Mouse (Mus musculus) midbrain, postnatal 0 days (tissue): ENCODE results near the gene Pros1. TPM values are rescaled to one million over a fixed set of nuclear protein-coding genes. Genes with fewer than 3 reads are reported as not detected.

ENCODE experiments used
- ATAC-seq: fragments of 200-750 bp; cut with Nextera tagmentation; 2 replicates; pipeline ENCODE4 v1.8.0; 2017; ENCODE audit warnings: moderate number of reproducible peaks, mild to moderate bottlenecking, moderate TSS enrichment, moderate library complexity; ENCODE audit not compliant: low FRiP score
- DNase-seq: peaks from one replicate; pipeline ENCODE4 v3.0.0-alpha.2; 2015; ENCODE audit warnings: low spot score
- H3K27ac ChIP-seq: fragments of 300-500 bp; sonication (generic); 2 replicates; pipeline ENCODE4 v1.5.1; 2014; ENCODE audit warnings: low read depth, mild to moderate bottlenecking, low read length, mixed read lengths
- H3K27me3 ChIP-seq: fragments of 300-500 bp; sonication (generic); 2 replicates; pipeline ENCODE4 v1.6.1; 2014; ENCODE audit warnings: low read length, control low read depth, mixed read lengths; ENCODE audit not compliant: insufficient read depth
- H3K36me3 ChIP-seq: fragments of 300-500 bp; sonication (generic); 2 replicates; pipeline ENCODE4 v1.6.1; 2014; ENCODE audit warnings: low read length, control low read depth, mixed read lengths; ENCODE audit not compliant: insufficient read depth
- H3K4me1 ChIP-seq: fragments of 300-500 bp; sonication (generic); 2 replicates; pipeline ENCODE4 v1.6.1; 2014; ENCODE audit warnings: mild to moderate bottlenecking, control low read depth, antibody characterized with exemption, low read length, mixed read lengths; ENCODE audit not compliant: insufficient read depth
- H3K4me2 ChIP-seq: fragments of 300-500 bp; sonication (generic); 2 replicates; pipeline ENCODE4 v1.6.1; 2014; ENCODE audit warnings: low read depth, mild to moderate bottlenecking, low read length, mixed read lengths; ENCODE audit not compliant: poor library complexity, severe bottlenecking
- H3K4me3 ChIP-seq: fragments of 300-500 bp; sonication (generic); 2 replicates; pipeline ENCODE4 v1.5.1; 2014; ENCODE audit warnings: low read depth, mild to moderate bottlenecking, low read length, moderate library complexity
- H3K9ac ChIP-seq: fragments of 300-500 bp; sonication (generic); replicated peaks from 2 replicates; pipeline ENCODE4 v1.6.1; 2014; ENCODE audit warnings: mild to moderate bottlenecking, low read length, moderate library complexity, mixed read lengths; ENCODE audit not compliant: poor library complexity, severe bottlenecking
- H3K9me3 ChIP-seq: fragments of 300-500 bp; sonication (generic); 2 replicates; pipeline ENCODE4 v1.6.1; 2016; ENCODE audit warnings: low read length, control low read depth
- CTCF ChIP-seq: IDR thresholded peaks from 2 replicates; pipeline ENCODE4 v1.5.1; 2016; ENCODE audit warnings: antibody characterized with exemption, mild to moderate bottlenecking
- WGBS: fragments of 180-500 bp; shearing (Covaris S2); extraction: QIAGEN DNeasy Blood & Tissue Kit; methylation state at CpG from one replicate; pipeline ENCODE4 v1.1.7; 2014; 5-methylcytosine and 5-hydroxymethylcytosine counted together
- polyA plus RNA-seq: library from polyadenylated mRNA; unstranded; fragments of >200 nt; fragmentation: Nextera tagmentation; extraction: Ambion mirVana; gene quantifications from 2 replicates; pipeline ENCODE4 v1.2.1, GENCODE M21; 2015
- total RNA-seq: library from RNA; depleted of rRNA; stranded (reverse); fragments of >200 nt; gene quantifications from 2 replicates; pipeline ENCODE4 v1.2.3, GENCODE M21; 2014

Pros1 gene
- total and polyA plus RNA-seq, 2 experiments from 2014 or later = 9.0 to 9.4 TPM

GRCm38 (mm10) chr16:62857498-62857897 lies 3.4 kb downstream of the Pros1 start:
- 94% methylated on average over 2 of the region's 2 CpGs for WGBS
- ATAC-seq = no peak

GRCm38 (mm10) chr16:62858018-62858417 lies 3.9 kb downstream of the Pros1 start:
- H3K27ac ChIP-seq = no peak overlapping the region
- 90% methylated on average over 1 of the region's 1 CpGs for WGBS
- ATAC-seq (no peak), DNase-seq (no peak)
- no peaks in the 10 kb centered on the region for H3K9me3 ChIP-seq
- no peaks in the 10 kb centered on the region for H3K4me1 ChIP-seq
- no peak overlapping the region for H3K4me3 ChIP-seq
- peak; percentile 53 for TF ChIP-seq CTCF
- no peaks in the 10 kb centered on the region for H3K27me3 ChIP-seq
- H3K9ac ChIP-seq = no peak overlapping the region
- no peaks in the 10 kb centered on the region for H3K36me3 ChIP-seq
- no peak overlapping the region for H3K4me2 ChIP-seq

More at GRCm38 (mm10) chr16:62857498-62857897, 3.4 kb downstream of the Pros1 start:
- Histone ChIP-seq H3K4me1 (no peaks in the 10 kb centered on the region), H3K27me3 (no peaks in the 10 kb centered on the region), H3K9ac (no peak overlapping the region), H3K36me3 (no peaks in the 10 kb centered on the region), H3K27ac (no peak overlapping the region), H3K9me3 (no peaks in the 10 kb centered on the region), H3K4me3 (no peak overlapping the region), H3K4me2 (no peak overlapping the region)
- no peak for DNase-seq
- TF ChIP-seq CTCF = no peak

GRCm38 (mm10) chr16:62860140-62860539 lies 6.0 kb downstream of the Pros1 start:
- H3K9ac ChIP-seq = no peak overlapping the region
- H3K9me3 ChIP-seq = no peaks in the 10 kb centered on the region
- H3K4me2 ChIP-seq = no peak overlapping the region
- H3K4me3 ChIP-seq = no peak overlapping the region
- TF ChIP-seq CTCF = no peak
- H3K4me1 ChIP-seq = no peaks in the 10 kb centered on the region
- no peaks in the 10 kb centered on the region for H3K27me3 ChIP-seq
- no peak for ATAC-seq
- no peaks in the 10 kb centered on the region for H3K36me3 ChIP-seq
- DNase-seq = no peak
- no peak overlapping the region for H3K27ac ChIP-seq
- WGBS = 83% methylated on average over 1 of the region's 1 CpGs

- no peak for DNase-seq
- TF ChIP-seq CTCF = no peak
- H3K4me2 ChIP-seq = no peak overlapping the region
- H3K4me3 ChIP-seq = no peak overlapping the region
- no peaks in the 10 kb centered on the region for H3K4me1 ChIP-seq
- ATAC-seq = no peak
- no peaks in the 10 kb centered on the region for H3K36me3 ChIP-seq
- no peak overlapping the region for H3K27ac ChIP-seq
- no peak overlapping the region for H3K9ac ChIP-seq
- WGBS = 52% methylated on average over 6 of the region's 6 CpGs
- no peaks in the 10 kb centered on the region for H3K27me3 ChIP-seq
- no peaks in the 10 kb centered on the region for H3K9me3 ChIP-seq
Observed at GRCm38 (mm10) chr16:62861455-62861854, 7.3 kb downstream of the Pros1 start.

- Histone ChIP-seq H3K9ac (no peak overlapping the region), H3K27ac (no peak overlapping the region), H3K9me3 (no peaks in the 10 kb centered on the region), H3K4me1 (no peaks in the 10 kb centered on the region), H3K4me2 (no peak overlapping the region), H3K27me3 (no peaks in the 10 kb centered on the region), H3K36me3 (no peaks in the 10 kb centered on the region), H3K4me3 (no peak overlapping the region)
- ATAC-seq (no peak), DNase-seq (no peak)
- WGBS = 56% methylated on average over 5 of the region's 5 CpGs
- no peak for TF ChIP-seq CTCF
Observed at GRCm38 (mm10) chr16:62872688-62873117, 18.6 kb downstream of the Pros1 start.

GRCm38 (mm10) chr16:62873180-62873579 lies 19.1 kb downstream of the Pros1 start:
- no peak overlapping the region for H3K4me2 ChIP-seq
- no peaks in the 10 kb centered on the region for H3K36me3 ChIP-seq
- no peak overlapping the region for H3K9ac ChIP-seq
- H3K4me1 ChIP-seq = no peaks in the 10 kb centered on the region
- TF ChIP-seq CTCF = no peak
- WGBS = 68% methylated on average over 4 of the region's 4 CpGs
- no peak overlapping the region for H3K27ac ChIP-seq
- H3K27me3 ChIP-seq = no peaks in the 10 kb centered on the region
- H3K4me3 ChIP-seq = no peak overlapping the region
- DNase-seq (no peak), ATAC-seq (no peak)
- no peaks in the 10 kb centered on the region for H3K9me3 ChIP-seq
